Mouse (Mus musculus): Measurements from ENCODE around the gene L3mbtl4.

GRCm38 (mm10) chr17:68275138-68275537 lies 1.5 kb downstream of the L3mbtl4 start:
- TF ChIP-seq CTCF (IDR thresholded peaks at IDR 0.05; ENCODE audit: low read depth, low read length) (no peak), POLR2A (IDR thresholded peaks at IDR 0.05; ENCODE audit: borderline replicate concordance, low read depth, low read length) (no peak)
